Mouse (Mus musculus): ENCODE data around the gene Olfr725.

Gene Olfr725

DNA sequence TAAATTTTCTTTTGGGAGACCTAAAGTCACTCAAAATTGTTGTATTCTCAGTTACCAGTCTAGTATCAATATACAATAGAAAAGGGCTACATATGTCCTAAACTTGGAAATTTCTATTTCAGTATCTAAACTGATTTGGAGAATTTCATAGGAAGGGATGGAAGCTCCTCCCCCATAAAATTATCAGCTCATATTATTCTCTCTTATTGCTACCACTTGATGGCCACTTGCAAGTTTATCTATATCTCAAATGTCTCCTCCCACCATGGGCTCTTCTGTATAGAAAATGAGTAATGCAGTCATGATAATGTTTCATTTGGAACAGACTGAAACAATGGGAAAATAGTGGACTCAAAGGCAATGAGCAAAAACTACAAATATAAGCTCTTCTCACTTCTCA, at the start of gene Olfr725:
Olfr725 (minus strand) TSS at position 101 of the 400 bp plus-strand sequence.
- no peak for DNase-seq (ENCODE audit: low read depth)

DNA sequence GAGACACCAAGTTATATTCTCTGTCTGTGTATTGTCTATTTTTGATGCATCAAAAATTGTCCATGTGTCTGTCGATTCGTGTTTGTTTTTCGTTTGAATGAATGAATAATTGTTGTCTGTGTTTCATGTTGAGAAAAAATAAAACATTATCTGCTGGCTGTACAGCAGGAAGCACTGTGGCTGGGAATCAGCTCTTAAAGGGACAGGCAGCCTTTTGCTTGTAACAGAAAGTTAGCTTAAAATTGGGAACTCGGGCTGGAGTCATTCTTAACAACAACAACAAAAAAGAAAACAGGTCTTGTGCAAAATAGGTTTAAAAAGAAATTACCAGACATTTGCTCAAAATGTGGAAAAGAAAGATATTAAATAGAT, 22.5 kb upstream of the Olfr725 start:
- DNase-seq (ENCODE audit: low read depth), result no peak

DNA sequence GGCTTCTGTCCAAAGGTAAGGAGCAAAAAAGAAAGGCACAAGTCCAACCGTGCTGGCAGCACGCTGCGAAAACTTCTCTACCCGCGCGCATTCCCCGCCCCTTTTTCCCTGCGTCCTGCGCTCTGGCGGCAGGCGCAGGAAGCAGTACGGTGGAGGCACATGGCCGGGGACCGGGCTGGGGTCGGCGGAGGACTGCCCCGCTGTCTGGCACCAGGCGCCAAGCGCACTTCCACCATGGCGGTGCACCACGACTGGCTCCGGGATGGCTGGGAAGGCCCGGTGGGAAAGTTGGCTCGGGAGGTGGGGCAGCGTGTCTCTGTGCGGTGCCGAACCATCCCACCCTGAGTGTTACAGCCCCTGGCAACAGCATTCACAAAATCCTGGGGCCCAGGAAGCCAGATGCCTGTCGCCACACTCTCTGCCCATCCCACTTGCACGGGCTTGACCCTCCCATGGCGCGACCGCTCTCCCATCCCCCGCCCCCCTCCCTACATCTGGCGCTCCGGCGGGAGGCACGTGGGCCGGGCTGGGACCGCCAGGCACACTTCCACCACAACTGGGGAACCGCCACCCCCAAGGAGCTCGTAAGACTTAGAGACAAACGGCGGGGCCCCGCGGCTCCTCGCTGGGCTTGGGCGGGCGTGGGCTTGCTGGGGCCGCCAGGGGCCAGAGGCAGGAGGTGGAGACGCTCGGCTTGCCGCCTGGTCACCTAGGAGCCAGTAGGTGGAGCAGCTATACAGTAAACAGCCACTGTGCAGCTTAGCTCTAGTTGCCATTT, 22.0 kb upstream of the Olfr725 start:
- no peak for DNase-seq (ENCODE audit: low read depth)

DNA sequence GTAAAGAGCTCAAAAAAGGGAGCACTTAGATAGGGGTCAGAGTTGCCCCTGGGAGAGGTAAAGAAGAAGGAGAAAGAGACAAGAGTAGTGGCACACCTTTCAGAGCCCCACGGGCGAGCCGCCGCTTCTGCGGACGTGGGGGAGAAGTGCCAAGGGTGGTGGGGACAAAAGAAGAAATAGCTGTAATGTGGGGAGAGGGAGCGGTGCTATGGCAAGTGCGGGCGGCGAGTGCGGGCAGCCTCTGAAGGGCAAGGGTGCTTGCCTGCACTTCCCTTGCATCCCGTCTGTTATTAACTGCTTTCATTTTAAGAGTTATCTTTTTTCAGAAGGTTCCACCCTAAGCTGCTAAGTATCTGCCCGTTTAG, 21.4 kb upstream of the Olfr725 start:
- no peak for DNase-seq (ENCODE audit: low read depth)

DNA sequence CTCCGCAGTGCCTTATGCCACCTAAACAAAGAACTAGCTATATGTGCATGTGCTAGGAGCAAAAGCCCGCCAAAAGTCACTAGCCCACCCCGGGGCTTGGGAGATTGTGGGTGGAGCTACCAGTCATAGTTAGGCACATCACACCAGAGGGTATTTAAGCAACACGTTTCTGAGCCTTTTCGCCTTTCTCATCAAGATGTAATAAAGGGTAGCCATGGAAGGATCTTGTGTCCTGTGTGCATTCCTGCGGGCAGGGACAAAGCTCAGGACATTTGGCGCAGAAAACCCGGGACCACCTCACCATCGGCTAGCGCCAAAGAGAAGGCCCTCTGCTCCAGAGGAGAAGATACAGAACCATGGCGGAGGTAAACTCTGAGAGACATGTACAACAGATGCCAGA, 21.0 kb upstream of the Olfr725 start:
- DNase-seq (ENCODE audit: low read depth), result no peak

DNA sequence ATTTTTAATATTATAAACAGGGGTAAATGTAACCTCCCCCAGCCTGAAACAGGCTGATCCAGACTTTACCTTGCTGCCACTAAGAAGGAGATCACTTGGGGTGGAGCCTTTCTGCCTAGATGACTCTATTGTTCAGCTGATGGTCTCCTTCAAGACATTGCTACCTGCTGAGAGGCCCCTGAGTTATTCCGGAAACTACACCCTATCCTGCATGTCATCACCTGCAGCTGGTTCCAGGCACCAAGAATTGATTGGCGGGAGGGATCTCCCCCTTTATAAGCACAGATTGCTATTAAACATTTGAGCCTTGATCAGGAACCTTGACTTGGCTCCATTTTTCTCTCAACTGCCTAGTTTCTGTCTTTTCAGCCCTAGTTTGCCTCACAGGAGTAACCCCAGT, 8.1 kb downstream of the Olfr725 start:
- no peak for DNase-seq (ENCODE audit: low read depth)

DNA sequence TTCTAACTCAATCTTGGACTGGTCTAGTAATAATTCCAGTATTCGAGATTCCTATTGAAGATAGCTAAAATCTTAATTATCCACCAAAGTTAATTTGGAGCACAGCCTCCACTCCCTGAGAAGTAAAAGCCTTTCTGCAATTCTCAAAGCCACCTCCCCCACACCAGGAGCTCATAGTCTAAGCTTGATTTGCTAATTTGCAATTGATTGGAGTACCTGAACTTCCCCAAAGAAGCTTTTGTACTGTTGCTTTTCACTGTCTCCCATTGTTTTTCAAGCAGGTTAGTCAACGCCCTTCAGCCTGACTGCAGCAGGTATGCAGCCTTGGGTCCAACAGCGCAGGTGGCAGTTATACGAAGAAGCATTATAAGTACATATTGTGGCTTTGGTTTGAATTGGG, 8.8 kb downstream of the Olfr725 start:
- no peak for DNase-seq (ENCODE audit: low read depth)

DNA sequence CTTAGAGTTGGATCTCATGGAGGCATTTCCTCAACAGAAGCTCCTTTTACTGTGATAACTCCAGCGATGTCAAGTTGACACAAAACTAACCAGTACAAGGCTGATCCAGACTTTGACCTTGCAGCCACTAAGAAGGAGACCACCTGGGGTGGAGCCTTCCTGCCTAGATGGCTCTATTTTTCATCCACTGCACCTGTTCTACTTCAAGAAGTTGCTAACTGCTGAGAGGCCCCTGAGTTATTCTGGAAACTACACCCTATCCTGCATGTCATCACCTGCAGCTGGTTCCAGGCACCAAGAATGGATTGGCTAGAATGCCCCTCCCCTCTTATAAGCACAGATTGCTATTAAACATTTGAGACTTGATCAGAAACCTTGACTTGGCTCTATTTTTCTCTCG, 13.8 kb downstream of the Olfr725 start:
- no peak for DNase-seq (ENCODE audit: low read depth)

All from c-Kit-positive CD71-positive TER-119-negative erythroid progenitor cells, embryonic 14.5 days (primary cell).